Mouse (Mus musculus) urinary bladder, adult 18-20 months (tissue): Measurements from ENCODE around the gene Rpl22l1.
"Not testable (repeated sequence)": the region's sequence is repeated elsewhere in the genome, so short reads cannot be mapped to it uniquely, and the experiment has no call there.

Experiments
- DNase-seq, 2 experiments: peaks; one replicate each; pipeline ENCODE4 v3.0.0; 2022; ENCODE audit warnings: low spot score in 2 of 2, mixed read lengths in 2 of 2

The Rpl22l1 gene

DNA sequence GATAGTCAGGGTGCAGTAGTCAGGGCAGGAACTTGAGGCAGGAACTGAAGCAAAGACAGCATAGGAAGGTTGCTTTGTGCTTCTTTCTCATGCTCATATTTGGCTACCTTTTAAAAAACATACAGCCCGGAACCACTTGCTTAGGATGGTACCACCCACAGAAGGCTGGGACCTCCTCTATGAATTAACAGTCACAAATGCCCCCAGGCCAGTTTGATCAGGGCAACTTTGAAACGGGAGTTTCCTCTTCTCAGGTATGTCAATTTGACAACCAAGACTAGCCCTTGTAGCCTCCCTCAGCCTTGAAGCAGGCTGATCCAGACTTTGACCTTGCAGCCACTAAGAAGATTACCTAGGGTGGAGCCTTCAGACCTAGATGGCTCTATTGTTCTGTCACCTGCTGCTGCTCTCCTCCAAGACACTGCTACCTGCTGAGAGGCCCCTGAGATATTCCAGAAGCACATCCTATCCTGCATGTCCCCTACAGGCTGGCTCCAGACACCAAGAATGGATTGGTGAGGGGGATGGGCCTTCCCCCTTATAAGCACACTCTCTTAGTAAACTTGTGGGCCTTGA, 31.6 kb downstream of the Rpl22l1 start:
- DNase-seq = no peak

DNA sequence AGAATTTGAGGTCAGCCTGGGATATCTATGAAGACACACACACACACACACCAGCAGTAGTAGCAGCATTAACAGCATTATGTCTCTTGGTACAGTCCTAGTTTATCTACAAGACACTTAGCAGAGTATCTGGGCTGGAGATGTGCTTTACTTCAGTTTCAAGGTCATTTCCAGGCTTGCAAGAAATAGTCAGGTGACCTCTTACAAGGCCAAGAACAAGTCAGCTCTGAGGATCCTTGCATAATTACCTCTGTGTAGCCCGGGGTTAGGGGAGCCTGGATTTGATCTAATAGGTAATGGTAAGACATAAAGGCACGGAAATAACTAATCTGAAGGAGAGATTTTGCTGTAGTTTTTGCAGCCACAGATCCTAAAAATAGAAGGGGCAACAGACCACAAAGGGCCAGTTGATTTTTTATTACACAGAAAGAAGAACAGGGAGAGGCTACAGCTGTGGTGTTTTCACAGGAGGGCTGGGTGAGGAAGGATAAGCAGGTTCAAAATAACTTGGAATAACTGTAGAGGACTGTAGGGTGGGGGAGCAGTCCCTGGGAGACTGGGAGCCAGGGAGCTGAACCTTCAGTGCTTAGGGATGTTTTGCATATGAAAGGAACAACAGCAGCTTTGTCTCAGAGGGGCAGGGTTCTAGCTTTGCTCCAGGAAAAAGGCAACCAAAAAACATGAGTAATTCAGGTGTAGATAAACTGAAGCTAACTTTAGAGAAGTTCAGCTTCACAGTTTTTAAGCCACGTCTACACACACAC, 36.8 kb downstream of the Rpl22l1 start:
- no peak for DNase-seq

DNA sequence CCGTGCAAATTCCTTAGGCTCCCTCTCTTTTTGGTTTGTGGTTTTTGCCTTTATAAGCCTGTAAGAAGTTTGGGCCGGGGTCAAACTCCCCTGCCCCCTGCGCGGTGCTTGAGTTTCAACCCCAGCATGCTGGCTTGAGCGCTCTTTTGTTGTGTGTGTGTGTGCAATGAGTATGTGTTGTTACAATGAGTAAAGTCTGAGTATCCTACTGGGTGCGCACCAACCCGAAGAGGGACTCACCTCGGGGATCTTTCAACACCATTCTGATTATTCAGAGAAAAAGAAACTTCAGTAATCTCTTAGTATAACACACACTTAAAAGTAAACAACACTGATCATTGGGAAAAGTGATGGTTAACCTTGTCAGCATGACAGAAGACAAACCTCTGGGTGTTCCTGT, 38.0 kb downstream of the Rpl22l1 start:
- DNase-seq = no peak

DNA sequence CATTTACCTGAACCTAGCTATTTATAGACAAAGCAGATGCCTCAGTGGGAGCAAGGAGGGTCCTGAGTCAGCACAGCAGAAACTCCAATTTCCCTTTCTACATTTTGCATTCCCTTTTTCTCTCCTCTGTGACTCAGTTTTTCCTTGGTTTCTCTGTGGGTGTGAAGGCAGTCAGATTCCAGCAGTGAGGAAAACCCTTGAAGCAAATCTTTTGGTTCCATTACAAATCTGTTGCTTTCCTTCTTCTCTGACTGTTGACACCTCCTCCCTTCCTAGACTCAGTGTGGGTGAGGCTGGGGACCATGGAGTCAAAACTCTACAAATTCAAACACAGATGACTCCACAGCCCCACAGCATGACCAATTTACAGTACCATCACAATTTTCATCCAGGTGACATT, 41.9 kb downstream of the Rpl22l1 start:
- no peak for DNase-seq

DNA sequence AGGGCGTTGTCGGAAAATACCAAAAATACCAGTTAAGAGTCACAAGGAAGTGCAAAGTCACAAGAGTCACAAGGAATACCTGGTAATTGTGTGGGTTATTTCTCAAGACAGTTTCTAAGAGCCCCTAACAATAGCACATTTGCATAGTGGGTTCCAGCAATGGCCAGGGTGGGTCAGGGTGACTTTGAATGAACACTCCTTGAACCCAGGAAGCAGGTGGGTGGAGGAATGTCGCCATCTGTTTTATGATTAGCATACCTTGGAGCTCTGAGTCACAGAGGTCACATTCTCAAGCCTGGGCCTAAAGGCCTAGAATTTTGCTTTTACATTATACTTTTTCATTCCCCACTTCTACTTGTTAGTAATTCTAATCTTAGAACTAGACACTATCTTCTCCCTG, 46.9 kb downstream of the Rpl22l1 start:
- not testable (repeated sequence) for DNase-seq
